Mouse (Mus musculus): Measurements from ENCODE around the gene Mras.
A peak's percentile ranks its signal among the peaks of the same experiment; 100 is the strongest.

Mras gene

DNA sequence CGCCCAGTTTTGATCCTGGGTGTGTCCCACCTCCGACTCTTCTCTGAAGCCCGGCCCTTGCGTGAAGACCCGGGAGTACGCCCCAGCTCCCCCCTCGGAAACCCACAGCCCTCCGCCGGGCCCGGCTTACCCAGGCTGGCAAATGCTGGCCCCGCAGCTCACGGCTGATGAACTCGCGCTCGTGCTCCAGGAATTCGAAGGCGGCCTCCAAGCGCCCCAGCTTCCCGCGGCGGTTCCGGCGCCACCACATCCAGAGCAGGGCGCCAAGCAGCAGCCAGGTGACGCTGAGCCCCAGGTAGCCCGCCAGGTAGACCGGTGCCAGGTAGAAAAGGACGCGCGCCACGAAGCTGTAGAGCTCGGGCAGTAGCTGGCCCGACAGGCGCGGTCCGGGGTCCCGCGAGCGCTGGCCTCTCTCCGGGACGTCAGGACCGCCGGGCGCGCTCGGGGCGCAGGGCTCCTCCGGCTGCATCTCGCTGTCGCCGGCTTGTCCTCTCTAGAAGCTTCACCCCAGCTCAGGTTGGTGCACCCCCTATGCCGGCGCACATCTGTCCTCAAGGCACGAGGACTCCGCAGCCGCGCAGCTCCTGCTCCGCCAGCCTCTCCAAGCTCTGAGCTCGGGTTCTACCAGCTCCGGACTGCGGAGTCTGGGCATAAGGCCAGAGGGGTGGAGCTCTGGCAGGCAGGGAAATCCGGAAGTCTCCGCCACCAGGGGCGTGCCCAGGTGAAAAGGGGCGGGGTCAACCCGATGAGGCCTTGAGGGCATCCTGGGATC, 79.1 kb downstream of the Mras start, which contains the start of gene Esyt3:
Gene Esyt3 (minus strand): TSS at position 637 of the 772 bp plus-strand sequence.
- DNase-seq (ENCODE audit: low spot score), result no peak

DNA sequence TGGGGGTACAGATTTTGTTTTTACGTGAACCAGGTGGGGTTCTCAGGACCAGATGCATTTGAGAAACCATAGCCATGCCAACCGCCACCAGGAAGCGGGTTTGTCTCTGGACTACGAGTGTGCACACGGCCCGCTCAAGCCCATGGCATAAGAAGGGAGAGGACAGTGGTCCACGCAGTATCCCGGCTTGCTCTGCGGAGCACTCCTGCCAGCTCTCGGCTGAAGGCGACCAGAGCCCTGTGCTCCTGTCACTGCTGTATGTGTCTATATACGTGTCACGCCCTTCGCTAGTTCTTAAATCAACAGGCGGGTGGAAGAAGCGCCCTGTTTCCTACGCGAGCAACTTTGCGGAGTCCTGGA, 79.6 kb downstream of the Mras start:
- no peak for DNase-seq (ENCODE audit: low spot score)

DNA sequence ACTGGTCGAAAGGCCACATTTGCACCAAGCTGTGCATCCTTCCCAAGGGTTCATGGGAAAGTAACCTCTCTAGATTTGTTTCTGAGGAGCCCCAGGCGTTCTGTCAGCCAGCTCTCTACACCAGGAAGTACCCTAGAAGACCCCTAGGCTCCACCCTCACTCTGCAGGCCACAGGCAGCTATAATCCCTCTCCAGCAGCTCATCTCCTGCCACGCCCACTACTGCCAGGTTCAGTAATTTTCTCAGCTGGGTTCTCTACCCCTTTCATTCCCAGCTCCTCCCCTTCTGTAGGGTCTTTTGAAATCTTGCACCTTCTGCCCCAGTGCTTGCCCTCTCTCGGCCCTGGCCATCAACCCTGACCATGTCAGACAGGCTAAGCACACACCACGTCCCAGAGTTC, 81.2 kb downstream of the Mras start:
- DNase-seq (ENCODE audit: low spot score), result no peak

DNA sequence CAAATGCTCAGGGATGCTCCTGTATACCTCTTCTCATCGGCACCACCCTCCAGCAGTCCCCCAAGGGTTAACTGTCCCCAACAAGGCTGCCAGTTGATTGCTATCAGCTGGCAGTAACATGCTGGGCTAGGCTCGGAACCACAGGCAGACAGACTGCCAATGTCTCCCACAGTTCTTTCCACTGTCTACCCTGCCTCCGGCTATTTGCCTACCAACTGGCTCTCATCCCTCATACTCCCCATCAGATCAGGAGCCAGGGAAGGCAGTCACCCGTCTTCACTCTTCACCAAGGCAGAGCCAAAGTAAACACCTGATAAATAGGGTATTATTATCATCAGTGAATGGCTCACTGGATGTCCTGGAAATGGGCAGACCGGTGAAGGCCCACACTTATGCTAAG, 82.4 kb downstream of the Mras start:
- DNase-seq (ENCODE audit: low spot score), result no peak

DNA sequence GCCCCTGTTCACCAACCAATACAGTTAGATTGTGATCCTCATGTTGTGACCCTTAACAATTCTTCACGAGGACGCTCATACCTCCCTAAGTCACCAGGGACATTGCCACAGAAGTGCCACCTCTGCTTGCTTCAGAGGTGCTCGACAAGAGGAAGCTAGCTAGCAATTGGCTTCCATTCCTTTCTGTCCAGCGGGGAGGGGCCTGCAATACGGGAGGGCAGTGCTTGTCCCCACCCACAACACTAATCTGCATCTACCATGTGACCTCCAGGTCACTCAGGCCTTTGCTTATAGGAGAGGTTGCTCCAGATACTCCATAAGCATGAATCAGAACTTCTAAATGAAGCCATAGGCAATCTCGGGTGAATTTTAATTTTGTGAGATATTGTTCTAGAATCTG, 83.8 kb downstream of the Mras start:
- DNase-seq (ENCODE audit: low spot score), result no peak

DNA sequence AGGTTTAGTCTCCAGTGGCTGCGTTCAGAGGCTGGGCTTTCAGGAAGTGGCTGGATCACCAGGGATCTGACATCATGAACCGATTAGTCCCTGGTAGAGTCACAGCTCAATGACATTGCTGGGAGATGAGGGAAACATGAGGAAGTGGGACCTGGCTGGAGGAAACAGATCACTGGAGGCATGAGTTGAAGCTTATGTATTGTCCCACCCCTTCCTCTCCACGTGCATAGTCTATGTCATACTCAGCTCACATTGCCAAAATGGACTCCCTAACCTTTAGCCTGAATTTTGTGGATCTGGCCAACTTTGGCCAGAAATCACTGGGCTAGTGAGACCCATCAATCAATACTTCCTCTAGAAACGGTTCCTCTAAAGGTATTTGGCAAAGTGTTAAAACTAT, 84.2 kb downstream of the Mras start:
- DNase-seq (ENCODE audit: low spot score), result no peak

DNA sequence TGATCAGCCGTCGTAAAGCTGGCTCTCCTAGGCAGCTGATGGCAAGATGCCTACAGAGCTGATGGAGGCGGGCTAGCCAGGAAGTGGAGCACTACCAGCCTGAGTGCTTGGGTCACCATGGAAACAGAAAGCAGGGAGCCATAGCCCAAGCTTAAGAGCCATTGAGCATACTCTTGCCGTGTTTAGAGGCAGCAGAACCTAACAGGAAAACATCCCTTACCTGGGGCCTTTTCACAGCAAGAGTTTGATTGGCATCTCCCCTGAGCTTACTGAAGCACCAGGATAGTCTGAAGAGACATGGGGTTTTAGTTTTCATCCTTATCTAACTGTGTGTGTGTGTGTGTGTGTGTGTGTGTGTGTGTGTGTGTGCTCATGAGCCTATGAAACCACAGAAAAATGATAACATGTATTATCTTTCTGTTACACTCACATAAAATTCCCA, 91.8 kb downstream of the Mras start:
- peak; percentile 47 for DNase-seq (ENCODE audit: low spot score)

DNA sequence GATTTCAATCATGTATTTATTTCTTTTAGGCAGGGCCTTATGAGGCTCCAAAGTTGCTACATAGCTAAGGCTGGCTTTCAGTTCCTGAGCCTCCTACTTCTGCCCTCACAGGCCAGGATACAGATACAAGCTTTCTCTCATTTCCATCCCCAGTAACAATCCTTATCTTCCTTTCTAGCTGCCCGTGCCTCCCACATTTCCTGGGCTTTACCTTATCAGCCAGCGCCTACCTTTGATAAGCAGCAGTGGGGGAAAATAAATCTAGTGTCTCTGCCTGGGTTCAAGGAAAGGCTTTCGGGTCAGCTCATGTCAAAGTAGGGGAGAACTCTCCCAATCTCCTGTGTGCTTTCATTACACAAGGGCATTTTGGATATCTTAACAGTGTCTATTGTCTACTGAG, 95.6 kb downstream of the Mras start:
- no peak for DNase-seq (ENCODE audit: low spot score)

DNA sequence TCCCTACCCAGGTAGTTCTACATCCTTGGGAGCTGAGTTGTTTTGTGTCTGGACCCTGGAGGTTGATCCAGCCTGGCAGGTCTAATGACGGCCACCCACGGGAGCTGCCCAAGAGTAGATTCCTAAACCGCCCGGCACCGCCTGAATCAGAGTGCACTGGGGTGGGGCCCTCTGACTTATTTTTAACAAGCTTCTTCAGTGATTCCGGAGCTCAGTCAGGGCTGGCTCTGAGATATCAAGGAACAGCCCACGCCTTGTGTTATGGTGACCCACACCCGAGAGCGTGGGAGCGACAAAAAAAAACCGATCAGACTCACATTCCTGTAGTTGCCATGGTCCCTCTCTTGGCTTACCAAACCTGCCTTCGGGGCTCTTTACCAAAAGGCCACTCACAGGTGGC, 97.1 kb downstream of the Mras start:
- DNase-seq (ENCODE audit: low spot score), result no peak

DNA sequence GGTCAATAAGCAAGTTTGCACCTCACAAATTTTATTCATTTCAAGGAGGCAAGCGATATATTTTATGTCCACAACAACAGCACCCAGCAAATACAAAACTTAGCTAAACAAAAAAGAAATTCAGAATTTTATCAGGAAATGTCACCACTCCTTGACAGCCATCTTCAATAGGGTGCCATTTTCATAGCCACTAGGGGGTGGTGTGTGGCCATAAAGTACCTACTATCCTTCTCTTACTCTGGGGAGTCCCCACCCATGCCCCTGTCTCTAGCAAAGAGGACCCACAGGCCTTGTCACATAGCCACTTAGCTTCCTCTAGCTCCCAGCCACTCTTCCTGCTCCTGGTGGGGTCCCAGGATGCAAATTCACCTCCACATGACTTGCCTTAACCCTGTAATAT, 98.0 kb downstream of the Mras start:
- no peak for DNase-seq (ENCODE audit: low spot score)

DNA sequence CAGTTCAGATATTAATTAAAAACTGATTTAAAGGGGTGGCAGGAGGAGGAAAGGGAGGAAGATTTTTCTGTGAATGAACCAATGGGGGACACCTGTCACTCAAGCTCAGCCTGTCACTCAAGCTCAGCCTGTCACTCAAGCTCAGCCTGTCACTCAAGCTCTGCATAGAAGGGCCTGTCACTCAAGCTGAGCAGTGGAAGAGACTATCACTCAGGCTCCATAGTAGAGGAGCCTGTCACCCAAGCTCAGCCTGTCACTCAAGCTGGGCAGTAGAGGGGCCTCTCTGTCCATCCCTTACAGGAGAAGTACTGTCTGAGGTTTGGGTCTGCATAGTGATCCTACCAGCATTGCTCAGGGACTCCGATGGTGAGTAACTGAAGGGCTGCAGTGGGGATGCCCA, 98.9 kb downstream of the Mras start:
- DNase-seq (ENCODE audit: low spot score), result no peak

DNA sequence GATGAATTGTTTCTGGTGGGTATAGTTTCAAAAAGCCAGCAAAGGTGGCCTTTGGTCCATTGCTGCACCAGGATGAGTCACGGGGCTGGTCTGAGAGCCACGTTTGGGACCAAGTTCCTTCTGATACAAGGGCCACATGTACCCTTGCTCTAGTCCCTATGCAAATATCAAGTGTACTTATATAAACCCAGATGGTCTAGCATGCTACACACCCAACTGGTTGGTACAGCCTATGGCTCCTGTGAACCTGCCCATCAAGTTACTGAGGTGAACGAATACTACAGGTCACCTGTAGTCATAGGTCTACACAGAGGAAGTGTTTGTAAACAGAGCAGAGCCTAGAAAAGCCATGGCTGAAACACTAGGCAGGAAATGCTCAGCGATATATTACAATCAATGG, 100.6 kb downstream of the Mras start:
- no peak for DNase-seq (ENCODE audit: low spot score)
